Mouse (Mus musculus) erythroblast, embryonic 14.5 days (primary cell): ENCODE measurements at regions not wholly inside any gene's neighbourhood (a gene's known extent, or its start where the extent isn't known, plus 50 kb on each side); places are given as distances from the start of the nearest gene placed in this dataset.

Experiments
- GATA1 ChIP-seq: IDR thresholded peaks from 2 replicates; pipeline ENCODE4 v1.6.1; 2012; ENCODE audit warnings: low read length, inconsistent platforms, mixed read lengths
- TAL1 ChIP-seq: IDR thresholded peaks from 3 replicates; pipeline ENCODE4 v1.6.1; 2012; ENCODE audit warnings: low read length, inconsistent platforms, mixed read lengths

GRCm38 (mm10) chr10:43721356-43721755 lies 143.3 kb downstream of the Cd24a start:
- TF ChIP-seq TAL1 (no peak), GATA1 (no peak)
